Mouse (Mus musculus) 3134 (cell line): ENCODE results near the gene Umad1.
A peak's percentile ranks its signal among the peaks of the same experiment; 100 is the strongest.
"Not testable (repeated sequence)": the region's sequence is repeated elsewhere in the genome, so short reads cannot be mapped to it uniquely, and the experiment has no call there.

Experiments used
- DNase-seq: peaks from one replicate; pipeline ENCODE4 v3.0.0-alpha.2; 2011; ENCODE audit warnings: low spot score; ENCODE audit not compliant: insufficient read length; ENCODE audit errors: extremely low read depth

The Umad1 gene

GRCm38 (mm10) chr6:8307878-8308775 is 49.0 kb downstream of the Umad1 start:
- DNase-seq, result no peak

- DNase-seq, result no peak
These were observed 53.5 kb downstream of the Umad1 start for GRCm38 (mm10) chr6:8312554-8312953.

- DNase-seq, result no peak
These were observed 57.1 kb downstream of the Umad1 start for GRCm38 (mm10) chr6:8316201-8316600.

GRCm38 (mm10) chr6:8319591-8319990 is 60.5 kb downstream of the Umad1 start:
- no peak for DNase-seq

GRCm38 (mm10) chr6:8331496-8331895 is 72.4 kb downstream of the Umad1 start:
- not testable (repeated sequence) for DNase-seq

- no peak for DNase-seq
These were observed 74.3 kb downstream of the Umad1 start for GRCm38 (mm10) chr6:8333380-8333779.

GRCm38 (mm10) chr6:8336487-8337390 is 77.7 kb downstream of the Umad1 start:
- DNase-seq, result no peak

- DNase-seq, result no peak
These were observed 80.4 kb downstream of the Umad1 start for GRCm38 (mm10) chr6:8339453-8339852.

GRCm38 (mm10) chr6:8343271-8343670 is 84.2 kb downstream of the Umad1 start:
- DNase-seq, result no peak

- DNase-seq, result peak; percentile 66
These were observed 86.2 kb downstream of the Umad1 start for GRCm38 (mm10) chr6:8345219-8345856.

GRCm38 (mm10) chr6:8347154-8347553 is 88.1 kb downstream of the Umad1 start:
- peak; percentile 62 for DNase-seq

- DNase-seq, result no peak
These were observed 89.3 kb downstream of the Umad1 start for GRCm38 (mm10) chr6:8348344-8348743.

GRCm38 (mm10) chr6:8349060-8349670 is 90.1 kb downstream of the Umad1 start:
- DNase-seq, result no peak

GRCm38 (mm10) chr6:8351507-8351906 is 92.4 kb downstream of the Umad1 start:
- DNase-seq, result no peak

GRCm38 (mm10) chr6:8352533-8353168 is 93.6 kb downstream of the Umad1 start:
- DNase-seq, result peak; percentile 46

GRCm38 (mm10) chr6:8353461-8353860 is 94.4 kb downstream of the Umad1 start:
- DNase-seq, result no peak

GRCm38 (mm10) chr6:8354846-8355245 is 95.8 kb downstream of the Umad1 start:
- DNase-seq, result no peak

- DNase-seq, result no peak
These were observed 99.1 kb downstream of the Umad1 start for GRCm38 (mm10) chr6:8358232-8358631.

GRCm38 (mm10) chr6:8358782-8359181 is 99.7 kb downstream of the Umad1 start:
- no peak for DNase-seq

GRCm38 (mm10) chr6:8360805-8361204 is 101.7 kb downstream of the Umad1 start:
- no peak for DNase-seq
